Mouse (Mus musculus) 416B (cell line): ENCODE results near the gene Pygm.

Experiments used
- DNase-seq: peaks from one replicate; pipeline ENCODE4 v3.0.0; 2011; ENCODE audit warnings: low read depth

The Pygm gene

DNA sequence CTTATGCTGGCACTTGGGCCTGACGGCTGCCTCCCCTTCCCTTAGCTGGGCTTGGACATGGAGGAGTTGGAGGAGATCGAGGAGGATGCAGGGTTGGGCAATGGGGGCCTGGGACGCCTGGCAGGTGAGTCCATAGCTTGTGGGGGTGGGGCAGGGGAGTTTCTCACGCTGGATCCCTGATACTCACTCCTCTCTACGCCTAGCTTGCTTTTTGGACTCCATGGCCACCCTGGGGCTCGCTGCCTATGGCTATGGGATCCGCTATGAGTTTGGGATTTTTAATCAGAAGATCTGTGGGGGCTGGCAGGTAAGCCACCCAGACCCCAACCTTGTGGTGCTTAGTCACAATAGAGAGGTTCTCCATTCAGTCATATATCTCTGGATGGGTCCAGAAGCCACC, 1.6 kb downstream of the Pygm start:
- DNase-seq = no peak

DNA sequence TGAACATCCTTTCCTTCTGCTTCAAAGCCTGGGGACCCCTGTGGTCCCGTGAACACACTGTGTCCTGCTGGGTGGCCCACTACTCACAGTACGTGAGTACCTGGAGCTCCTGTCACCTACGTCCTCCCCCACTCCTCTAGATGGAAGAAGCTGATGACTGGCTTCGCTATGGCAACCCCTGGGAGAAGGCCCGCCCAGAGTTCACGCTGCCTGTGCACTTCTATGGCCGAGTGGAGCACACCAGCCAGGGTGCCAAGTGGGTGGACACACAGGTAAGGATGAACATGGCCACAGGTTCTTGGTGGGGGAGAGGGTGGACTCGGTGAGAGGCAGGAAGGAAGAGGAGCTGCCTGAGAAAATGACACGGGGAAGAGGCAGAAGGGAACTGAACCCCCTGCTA, 2.0 kb downstream of the Pygm start:
- DNase-seq = no peak

DNA sequence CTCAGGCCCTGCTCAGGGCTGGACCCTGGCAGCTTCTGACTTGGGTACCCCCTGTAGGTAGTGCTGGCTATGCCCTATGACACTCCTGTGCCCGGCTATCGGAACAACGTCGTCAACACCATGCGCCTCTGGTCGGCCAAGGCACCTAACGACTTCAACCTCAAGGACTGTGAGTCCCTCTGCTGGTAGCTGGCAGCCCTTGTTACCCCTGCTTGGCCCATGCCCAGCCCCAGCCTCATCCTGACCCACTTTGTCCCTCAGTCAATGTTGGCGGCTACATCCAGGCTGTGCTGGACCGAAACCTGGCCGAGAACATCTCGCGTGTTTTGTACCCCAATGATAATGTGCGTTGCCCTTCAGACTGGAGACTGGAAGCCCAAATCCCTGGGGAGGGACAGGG, 3.8 kb downstream of the Pygm start:
- no peak for DNase-seq

DNA sequence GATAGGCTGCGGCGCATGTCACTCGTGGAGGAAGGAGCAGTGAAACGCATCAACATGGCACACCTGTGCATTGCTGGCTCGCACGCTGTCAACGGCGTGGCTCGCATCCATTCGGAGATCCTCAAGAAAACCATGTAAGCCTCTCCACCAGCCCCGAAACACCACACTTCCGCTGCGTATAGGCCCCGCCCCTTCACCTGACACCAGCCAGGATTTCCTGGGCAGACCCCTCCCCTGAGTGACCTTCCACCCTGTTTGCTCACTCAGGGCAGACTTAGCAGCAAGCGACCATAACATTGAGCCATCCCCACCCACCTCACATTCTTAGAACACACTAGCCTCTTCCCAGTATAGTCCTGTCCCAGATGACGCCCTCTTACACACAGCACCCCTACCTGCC, 5.6 kb downstream of the Pygm start:
- DNase-seq = no peak

DNA sequence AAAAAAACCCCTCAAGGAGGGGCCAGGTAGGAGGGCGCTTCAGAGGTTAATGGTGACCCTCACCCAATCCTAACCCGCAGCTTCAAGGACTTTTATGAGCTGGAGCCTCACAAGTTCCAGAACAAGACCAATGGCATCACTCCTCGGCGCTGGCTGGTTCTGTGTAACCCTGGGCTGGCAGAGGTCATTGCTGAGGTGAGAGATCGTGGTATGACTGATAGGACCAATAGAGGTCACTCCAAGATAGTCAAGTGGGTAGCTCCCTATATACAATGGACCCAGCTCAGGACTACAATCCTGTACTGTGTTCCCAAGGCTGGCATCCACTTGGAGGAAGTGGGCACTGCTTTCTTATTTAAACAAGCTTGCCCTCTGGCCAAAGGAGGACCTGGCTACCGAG, 6.1 kb downstream of the Pygm start:
- DNase-seq = no peak

DNA sequence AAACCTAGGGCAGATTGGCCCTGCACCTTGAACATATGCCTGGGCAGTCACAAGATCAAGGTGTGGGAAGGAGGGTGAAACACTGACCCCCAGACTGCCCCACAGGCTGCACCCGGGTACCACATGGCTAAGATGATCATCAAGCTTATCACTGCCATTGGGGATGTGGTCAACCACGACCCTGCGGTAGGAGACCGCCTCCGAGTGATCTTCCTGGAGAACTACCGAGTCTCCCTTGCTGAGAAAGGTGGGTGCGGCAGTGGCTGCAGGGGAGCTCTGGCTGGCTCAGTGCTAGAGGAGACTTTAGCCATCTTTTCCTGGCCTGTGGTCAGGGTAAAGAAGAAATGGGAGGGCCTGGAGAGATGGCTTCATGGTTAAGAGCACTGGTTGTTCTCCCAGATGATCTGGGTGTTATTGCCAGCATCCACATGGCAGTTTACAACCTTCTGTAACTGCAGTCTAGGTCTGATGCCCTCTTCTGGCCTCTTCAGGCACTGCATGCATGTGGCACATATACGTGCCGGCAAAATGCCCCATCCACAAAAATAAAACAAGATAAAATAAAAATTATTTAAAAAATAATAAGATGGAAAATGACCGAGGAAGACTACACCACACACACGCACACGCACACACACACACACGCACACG, 8.7 kb downstream of the Pygm start:
- DNase-seq = peak; percentile 90

DNA sequence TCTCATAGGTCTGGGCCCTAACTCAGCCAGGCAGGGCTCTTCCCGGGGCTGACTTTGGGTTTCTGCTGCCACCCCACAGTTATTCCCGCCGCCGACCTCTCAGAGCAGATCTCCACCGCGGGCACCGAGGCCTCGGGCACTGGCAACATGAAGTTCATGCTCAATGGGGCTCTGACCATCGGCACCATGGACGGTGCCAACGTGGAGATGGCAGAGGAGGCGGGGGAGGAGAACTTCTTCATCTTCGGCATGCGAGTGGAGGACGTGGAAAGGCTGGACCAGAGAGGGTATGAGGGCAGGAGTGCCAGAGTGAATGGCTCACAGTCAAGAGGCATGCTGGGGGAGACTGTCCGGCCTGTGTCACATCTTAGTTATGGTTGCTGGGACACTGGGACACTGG, 9.4 kb downstream of the Pygm start:
- no peak for DNase-seq

DNA sequence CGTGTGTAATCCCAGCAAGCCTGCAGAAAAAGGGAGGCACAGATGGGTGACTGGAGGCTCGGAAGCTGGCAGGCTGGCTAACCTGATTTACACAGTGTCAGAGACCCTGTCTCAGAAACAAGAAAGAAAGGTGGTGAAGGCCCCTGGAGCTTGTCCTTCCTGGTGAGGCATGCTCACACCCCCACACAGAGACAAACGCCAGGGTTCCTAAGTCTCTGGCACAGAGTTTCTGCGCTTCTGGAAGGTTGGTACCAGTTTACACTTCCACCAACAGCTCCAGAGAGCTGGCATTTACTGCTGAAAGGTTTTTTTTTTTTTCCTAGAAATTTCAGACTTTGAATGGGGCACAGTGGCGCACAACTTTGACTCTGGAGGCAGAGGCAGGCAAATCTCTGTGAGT, 12.0 kb downstream of the Pygm start:
- no peak for DNase-seq

DNA sequence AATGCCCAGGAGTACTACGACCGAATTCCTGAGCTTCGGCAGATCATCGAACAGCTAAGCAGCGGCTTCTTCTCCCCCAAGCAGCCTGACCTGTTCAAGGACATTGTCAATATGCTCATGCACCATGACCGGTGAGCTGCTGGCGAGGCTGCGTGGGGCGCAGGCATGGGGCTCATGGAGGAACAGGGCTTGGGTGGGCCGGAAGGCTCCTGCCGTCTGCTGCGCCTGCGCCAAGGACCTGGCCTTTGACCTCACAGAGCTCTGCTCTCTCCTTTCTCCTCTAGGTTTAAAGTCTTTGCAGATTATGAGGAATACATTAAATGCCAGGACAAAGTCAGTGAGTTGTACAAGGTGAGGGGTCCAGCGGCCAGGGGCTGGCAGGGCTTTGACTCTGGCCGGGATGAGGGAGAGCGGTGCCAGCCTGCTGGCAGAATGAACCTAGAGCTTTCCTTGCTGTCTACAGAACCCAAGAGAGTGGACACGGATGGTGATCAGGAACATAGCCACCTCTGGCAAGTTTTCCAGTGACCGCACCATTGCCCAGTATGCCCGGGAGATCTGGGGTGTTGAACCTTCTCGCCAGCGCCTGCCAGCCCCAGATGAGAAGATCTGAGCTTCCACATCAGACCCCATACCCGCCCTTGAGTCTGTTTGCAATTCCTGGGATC, 13.5 kb downstream of the Pygm start:
- DNase-seq = no peak

DNA sequence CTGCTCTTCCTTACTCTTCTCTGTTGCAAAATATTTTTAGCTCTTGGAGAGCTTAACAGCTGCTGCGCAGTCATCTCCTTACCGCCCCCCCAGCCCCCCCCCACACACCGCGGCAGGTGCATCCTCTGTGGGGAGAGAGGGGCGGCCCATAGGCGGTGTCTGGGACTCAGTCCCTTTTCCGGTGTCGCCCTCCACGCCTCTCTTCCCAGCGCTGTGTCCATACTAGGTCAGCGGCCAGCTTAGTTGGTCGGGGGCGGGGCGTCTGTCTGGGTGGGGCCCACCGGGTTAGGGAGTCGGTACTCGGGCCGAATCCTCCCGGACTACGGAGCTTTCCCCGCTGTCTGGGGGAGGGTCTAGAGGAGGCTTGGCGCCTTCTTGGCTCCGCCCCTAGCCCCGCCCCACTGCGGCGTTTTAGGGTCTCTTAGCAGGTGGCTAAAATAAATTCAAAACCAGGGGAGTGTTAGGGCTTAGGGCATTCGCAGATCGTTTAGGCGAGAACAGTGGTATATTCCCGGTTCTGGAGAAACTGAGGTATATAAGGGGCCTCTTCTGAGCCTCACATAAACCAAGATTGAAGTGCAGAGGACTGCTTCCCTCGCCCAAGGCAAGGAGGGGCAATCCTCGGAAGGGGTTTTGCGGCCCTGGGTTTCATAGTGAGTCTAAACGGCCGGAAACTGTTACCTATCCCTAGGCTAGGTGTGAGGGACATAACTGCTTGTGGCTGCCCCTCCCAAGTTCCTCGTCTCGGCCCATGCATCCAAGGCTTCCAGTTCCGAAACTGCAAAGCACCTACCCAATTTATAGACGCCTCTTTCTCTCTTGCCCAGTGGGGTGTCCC, 14.5 kb downstream of the Pygm start:
- peak; percentile 86 for DNase-seq

DNA sequence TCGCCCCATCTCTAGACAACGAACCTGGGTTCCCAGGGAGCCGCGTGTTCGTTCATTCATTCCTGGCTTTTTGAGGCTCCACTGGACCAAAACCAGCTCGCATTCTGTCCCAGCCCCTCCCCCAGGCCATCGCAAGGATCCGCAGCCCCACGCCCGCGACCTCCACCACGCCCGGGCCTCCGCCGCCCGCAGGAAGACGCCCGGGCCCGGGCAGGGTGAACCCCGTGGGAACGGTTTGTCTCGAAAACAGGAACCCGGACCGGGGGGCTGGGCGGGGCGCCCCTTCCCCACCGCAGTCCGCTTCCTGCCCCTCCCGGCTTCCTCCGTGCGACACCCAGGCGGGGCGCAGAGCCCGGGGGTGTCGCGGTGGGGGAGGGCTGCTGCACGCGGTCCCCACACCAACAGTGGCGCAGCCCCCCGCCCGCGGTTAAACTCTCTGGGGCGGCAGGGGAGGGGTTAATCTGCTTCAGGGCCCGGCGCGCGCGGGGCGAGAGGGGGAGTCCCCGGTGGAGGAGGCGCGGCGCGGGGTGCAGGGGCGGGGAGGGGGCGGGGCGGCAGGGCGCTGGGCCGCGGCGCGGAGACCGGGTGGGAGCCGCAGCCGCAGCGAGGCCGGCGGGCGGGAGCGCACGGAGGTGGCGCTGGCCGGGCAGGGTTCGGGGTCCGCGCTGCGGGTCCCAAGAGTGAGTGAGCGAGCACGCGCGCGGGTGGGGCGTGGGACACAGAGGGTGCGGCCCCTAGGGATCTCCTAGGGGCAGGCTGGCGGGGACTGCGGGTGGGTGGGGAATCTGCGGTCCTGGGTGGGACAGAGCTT, 15.3 kb downstream of the Pygm start, which contains the start of gene Rasgrp2:
Gene Rasgrp2 (plus strand): TSS at position 56 of the 811 bp plus-strand sequence.
- DNase-seq = peak; percentile 71

DNA sequence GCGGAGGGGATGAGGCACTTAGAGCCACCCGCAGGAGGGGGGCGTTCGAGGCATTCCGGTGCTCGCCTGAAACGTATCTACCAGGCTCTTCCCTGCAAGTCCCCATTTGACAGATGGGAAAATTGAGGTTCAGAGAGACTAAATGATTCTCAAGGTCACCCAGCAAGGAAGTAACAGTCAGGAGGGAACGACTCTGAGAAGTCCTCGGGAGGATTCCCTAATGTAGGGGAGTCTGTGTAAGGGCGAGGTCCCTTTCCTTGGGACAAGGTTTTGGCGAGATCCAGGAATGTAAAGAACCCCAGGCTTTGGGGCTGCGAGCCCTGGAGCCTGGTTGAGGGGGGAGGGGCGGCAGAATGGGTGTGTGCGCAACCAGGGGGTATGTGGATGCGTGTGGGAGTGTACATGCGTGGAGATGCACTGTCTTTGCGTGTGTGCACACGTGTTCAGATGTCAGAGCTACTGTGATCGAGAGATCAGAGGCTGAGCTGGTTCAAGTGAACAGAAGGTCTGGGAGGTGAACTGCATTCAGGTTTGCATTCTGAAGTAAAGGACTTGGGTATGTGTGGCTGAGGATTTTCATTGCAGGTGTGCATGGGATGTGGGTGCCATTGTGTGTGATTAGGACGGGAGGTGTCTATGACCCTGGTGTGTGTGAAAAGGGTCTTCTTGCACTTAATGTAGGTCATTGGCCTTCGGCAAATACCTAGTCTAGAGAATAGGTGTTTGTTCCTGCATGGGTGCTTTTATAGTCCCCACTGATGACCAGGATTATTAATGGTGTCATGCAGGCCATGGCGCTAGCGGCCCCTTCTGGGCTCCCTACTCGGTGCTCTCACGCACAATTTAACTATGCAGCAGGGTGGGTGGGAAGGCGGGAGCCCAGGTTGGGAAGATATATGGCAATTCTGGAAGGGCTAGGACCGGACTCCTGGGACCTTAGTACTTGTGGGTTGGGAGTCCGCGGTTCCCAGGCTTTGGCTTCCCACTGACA, 16.2 kb downstream of the Pygm start:
- DNase-seq = peak; percentile 57

DNA sequence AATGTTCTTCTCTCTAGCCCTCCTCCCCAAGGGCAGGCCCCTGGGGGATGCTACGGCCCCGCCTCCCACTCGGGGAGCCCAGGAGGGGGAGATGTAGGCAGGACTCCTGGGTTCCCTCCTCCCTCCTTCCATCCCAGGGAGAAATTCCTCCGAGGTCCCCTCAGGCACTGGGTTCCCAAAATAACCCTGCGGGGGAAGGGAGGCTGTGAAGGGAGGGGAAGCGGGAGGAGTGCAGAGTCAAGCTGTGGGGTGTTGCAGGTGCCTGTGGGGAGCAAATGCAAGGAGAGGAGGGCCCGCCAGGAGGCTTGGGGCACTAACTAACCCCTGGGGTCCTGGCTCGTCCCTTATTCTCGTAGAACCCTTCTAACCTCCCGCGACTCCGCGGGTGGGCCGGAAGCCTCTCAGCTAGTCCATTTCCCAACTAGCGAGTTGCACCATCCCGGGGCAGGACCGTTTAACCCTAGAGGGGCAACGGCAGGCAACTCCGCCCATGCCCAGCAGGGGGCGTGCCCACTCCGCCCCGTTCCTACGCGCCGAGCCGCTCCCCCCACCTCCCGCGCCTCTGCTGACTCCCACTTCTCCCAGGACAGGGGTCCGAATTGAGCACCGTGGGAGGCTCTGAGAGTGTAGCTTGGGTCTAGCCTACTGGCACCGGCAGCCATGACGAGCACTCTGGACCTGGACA, 17.1 kb downstream of the Pygm start:
- peak; percentile 89 for DNase-seq

DNA sequence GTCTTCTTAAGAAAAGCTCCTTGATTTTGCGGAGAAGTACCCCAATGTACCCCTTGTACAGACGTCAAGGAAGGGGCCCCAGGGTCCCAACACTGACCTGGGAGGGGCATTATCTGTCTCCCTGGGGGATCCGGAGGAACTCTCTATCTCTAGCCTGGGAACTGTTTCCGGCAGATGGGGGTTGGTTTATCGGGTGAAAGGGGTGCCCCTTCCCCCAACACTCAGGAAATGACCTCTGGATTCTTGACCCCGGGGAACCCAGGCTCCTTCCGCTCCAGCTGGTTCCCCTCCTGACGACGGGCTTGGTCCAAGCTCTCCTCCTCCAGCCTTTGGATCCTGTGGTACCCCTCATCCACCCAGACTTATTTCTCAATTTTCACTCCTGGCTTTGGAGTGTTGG, 17.8 kb downstream of the Pygm start:
- DNase-seq = peak; percentile 42

DNA sequence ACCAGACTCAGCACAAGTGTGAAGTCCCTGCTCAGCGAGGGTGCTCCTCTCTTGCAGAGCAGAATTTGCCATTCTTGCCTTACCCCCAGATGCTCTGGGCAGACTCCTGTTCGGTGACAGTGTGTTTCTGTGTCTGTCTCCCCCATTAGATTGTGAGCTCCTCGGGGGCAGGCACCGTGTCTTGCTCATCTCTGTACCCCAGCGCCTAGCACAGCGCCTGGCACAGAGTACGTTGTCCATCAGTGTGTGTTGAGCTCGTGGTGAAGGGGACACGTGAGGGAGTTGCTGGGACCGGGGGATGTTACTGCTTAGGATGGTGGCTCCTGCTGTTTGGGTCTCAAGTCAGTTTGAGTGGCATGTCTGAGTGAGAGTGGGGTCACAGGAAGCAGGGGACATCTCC, 19.7 kb downstream of the Pygm start:
- DNase-seq = no peak

DNA sequence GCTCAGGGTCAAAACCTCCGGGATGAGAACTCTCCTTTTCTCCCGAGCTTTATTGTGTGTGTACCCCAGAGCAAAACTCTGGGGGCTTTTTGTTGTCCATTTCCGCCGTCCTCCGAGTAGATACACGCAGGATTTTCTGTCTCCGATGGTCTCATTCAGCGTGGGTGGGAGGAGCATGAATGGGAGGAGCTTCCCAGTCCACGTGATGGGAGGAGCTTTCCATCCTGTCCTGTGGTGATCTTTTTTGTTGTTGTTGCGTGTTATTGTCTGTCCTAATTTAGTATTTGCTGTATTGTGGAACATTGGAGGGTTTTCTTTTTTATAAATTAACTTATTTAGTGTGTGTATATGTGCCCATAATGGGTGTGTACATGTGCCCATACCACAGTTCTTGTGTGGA, 21.2 kb downstream of the Pygm start:
- DNase-seq = no peak

DNA sequence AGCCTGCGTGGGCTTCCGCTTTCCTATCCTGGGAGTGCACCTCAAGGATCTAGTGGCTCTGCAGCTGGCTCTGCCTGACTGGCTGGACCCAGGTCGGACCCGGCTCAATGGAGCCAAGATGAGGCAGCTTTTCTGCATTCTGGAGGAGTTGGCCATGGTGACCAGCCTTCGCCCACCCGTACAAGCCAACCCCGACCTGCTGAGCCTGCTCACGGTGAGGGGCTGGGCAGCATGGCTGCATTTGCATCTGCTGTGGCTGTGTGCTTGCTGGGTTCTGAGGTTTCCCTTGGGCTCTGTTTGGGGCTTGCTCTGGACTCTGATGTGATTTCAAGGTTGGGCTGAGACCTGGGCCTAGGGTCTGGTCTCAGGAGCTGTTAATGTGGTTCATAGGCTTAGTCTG, 22.9 kb downstream of the Pygm start:
- DNase-seq = no peak

DNA sequence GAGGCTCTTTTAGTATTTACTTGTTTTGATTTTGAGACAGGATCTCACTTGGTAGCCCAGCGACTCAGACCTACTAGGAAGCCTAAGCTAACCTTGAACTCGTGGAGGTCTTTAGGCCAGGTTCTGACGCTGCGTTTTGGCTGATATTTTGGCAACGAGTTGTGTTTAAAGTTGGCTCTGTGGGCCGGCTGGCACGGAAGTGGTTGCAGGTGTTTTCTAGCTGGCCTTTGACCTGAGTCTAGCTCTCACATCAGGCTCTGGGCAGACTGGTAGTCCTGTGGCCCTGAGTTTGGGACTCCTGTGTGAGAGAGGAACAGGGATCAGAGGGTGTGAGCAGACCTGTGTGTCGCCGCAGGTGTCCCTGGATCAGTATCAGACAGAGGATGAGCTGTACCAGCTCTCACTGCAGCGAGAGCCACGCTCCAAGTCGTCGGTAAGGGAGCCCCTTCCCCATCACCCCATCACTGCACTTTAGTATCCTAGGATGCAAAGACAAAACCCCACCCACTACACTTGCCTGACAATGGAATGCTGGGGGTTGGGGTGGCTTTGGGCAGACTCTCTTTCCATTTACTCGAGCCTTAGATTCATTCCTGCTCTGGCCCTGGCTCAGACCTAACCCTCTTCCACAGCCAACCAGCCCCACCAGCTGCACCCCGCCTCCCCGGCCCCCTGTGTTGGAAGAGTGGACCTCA, 23.8 kb downstream of the Pygm start:
- no peak for DNase-seq

DNA sequence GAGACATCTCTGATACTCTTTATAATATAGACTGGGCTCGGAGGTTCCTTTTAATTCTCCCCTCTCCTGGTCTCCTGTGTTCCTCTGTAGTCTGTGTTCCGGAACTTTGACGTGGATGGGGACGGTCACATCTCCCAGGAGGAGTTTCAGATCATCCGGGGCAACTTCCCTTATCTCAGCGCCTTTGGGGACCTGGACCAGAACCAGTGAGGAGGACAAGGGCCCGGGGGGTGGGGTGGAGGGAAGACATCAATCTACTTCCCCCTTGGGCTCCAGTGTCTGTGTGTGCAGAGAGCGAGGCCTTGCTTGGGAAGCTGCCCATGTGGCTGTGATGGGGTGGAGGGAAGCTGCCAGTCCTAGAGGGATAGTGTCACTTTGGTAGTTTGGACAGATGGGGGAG, 24.6 kb downstream of the Pygm start:
- no peak for DNase-seq

DNA sequence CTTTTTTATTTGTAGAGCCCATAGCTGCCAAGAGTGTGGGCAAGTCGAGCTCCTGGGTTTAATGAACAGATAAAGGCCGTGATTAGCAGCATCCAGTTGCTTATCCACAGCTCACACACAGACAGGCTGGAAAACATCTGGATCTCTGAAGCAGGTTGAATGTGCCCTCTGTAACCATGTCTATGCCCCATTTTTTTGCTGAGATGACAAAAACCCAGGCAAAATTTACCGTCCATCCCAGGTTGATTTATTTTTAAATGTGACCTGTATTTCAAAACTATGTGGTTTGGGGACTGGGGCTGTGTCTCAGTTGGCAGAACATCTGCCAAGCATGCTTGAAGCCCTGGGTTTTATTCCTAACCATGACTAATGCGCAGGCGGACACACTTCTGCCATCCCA, 25.0 kb downstream of the Pygm start:
- DNase-seq = no peak
